Mouse (Mus musculus) brown adipose tissue, adult 24 weeks (tissue): Measurements from ENCODE around the gene Gnpat. TPM values are rescaled to one million over a fixed set of nuclear protein-coding genes. Genes with fewer than 3 reads are reported as not detected.

ENCODE experiments used
- H3K27ac ChIP-seq: fragments of 200-500 bp; replicated peaks from 2 replicates; pipeline ENCODE4 v1.5.1; 2012; ENCODE audit warnings: low read depth, mild to moderate bottlenecking, low read length
- H3K4me1 ChIP-seq: fragments of 200-500 bp; 2 replicates; pipeline ENCODE4 v1.6.1; 2012; ENCODE audit warnings: low read length, mixed read lengths; ENCODE audit not compliant: control insufficient read depth, insufficient read depth, insufficient read length
- H3K4me3 ChIP-seq: fragments of 200-500 bp; 2 replicates; pipeline ENCODE4 v1.5.1; 2012; ENCODE audit warnings: low read depth, mild to moderate bottlenecking, low read length, moderate library complexity; ENCODE audit not compliant: insufficient read depth
- polyA plus RNA-seq: library from polyadenylated mRNA; stranded (reverse); fragments of >200 nt; gene quantifications from 2 replicates; pipeline ENCODE4 v1.2.4, GENCODE M21; 2012; ENCODE audit not compliant: missing spikeins, insufficient read depth, insufficient read length

Gnpat gene
- polyA plus RNA-seq, 1 experiment, result 153 TPM

DNA sequence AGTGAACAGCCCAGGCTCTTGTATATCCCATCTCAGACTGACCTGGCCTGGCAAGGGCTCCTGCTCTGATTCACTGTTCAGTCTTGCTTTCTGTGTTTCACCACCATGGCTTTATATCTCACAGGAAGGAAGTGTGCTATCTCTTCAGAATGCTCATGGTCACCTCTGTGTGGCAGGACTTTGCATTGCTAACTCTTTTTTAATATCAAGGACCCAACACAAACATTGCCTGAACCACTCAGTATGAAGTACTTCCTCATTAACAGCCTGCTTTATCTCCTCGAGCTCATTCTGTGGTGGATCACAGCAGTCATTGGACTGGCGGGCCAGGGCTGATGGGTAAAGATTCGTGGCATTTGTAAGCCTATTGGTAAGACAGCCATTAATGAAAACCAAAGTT, 3.8 kb downstream of the Gnpat start:
- Histone ChIP-seq H3K4me3 (no peak overlapping the region), H3K4me1 (peaks cover 13% of the 10 kb centered on the region), H3K27ac (no peak overlapping the region)

DNA sequence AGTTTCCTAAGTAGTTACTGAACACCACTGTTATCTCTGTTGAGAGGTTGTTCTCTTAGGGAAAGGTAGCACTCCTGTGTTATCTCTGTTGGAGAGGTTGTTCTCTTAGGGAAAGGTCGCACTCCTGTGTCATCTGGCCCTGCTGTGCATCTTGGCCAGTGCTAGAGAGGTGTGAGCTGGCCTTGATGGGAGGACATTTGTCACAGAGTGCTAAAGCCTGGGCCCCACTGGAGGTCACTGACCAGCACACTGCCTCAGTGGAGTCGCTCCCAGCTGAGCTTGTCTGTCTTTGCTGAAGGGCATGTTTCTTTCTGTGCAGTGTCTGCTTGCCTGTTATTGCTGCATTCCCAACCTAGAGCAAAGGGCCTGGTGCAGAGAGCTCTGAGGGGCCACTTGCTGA, 4.3 kb downstream of the Gnpat start:
- no peak overlapping the region for H3K4me3 ChIP-seq
- H3K4me1 ChIP-seq, result peaks cover 13% of the 10 kb centered on the region
- H3K27ac ChIP-seq, result no peak overlapping the region

DNA sequence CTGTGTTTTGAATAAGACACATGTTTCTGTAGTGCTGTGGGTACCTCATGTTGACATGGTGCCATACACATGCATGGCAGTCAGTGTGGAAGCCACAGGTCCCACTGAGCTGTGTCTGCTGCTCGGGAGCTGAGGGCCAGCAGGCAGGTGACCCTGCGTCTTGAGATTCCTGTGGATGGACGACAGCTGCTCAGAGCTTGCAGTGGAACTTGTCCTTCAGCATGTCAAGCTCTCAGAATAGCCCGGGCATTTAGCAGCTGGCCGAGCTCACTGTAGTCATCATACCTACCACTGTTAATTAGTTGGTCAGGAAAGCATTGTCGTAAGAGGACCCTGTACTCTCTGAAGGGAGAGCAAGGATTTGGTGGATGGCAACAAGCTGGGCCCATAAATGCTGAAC, 6.9 kb downstream of the Gnpat start:
- H3K27ac ChIP-seq, result no peak overlapping the region
- H3K4me1 ChIP-seq, result peaks cover 17% of the 10 kb centered on the region
- H3K4me3 ChIP-seq, result no peak overlapping the region

DNA sequence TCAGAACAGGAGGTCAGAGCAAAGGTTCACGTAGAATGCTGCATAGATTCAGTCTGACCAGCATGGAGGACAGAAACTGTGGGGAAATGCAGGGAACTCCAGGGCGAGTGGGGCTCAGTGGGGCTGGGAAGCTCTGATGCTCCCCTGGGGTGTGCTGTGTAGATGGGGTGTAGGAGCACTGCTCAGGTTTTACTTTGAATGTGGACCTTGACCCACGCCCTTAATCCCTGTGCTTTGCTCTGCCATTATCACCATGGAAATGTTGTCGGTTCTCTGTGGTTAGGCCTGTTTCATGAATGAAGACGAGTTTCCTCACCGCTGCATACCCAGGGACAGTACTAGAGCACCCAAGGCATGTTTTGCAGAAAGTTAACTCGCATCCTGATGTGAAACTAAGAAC, 8.6 kb downstream of the Gnpat start:
- Histone ChIP-seq H3K27ac (no peak overlapping the region), H3K4me3 (no peak overlapping the region), H3K4me1 (peaks cover 19% of the 10 kb centered on the region)

DNA sequence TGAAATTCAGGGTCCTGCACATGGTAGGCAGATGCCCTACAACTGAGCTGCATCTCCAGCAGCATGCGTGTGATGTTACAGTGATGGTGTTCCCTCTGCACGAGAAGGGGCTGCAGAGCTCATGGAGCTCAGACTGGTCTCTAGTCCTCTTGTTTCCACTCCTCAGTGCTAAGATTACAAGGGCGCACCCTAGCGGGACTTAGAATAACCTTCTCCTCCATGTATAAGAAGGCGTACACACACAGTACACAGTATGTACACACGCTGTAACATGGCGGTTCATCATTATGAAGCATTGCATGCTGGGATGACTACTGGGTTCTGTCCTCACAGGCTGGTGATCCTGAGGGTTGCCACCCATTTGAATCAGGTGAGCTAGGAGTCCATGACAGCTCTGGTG, 9.2 kb downstream of the Gnpat start:
- H3K4me3 ChIP-seq, result no peak overlapping the region
- peaks cover 19% of the 10 kb centered on the region for H3K4me1 ChIP-seq
- H3K27ac ChIP-seq, result peak overlapping the region; percentile 60; the same call in 1 of the 2 replicates

DNA sequence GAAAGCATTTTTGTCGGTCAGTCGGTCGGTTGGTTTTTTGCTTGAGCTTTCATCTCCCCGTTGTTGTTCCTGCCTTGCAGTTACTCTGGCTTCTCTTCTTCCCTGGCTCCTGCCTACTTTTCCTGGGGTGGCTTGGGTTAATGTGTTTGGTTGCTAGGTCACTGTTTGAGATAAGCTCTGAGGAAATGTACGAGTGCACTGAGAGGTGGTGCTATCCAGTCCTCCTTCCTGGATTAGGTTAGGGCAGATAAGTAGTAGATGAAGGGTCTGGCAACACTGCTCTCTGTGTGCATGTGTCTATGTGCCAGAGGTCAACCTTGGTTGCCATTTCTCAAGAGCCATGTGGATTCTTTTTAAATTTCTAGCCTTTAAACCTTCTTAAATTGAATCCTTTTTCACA, 9.9 kb downstream of the Gnpat start:
- H3K4me3 ChIP-seq, result no peak overlapping the region
- peak overlapping the region; percentile 63 for H3K27ac ChIP-seq
- H3K4me1 ChIP-seq, result peaks cover 13% of the 10 kb centered on the region

DNA sequence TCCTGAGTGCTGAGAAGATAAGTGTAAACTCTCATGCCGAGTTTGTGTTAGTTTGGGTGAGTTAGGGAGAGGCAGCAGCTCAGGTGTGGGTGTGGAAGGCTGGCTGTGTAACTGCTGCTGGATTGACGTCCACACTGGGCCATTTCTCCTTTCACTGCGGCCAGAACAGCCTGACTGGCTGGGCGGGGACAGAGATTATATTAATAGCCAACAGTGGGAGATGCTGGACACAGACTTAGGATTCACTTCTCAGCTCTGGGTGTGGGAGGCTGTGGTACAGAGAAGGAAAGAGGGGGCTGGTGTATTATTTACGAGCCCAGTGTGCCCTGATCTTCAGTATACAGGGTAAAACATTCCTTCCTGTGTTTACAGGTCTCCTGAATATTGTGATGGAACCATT, 15.3 kb downstream of the Gnpat start:
- Histone ChIP-seq H3K4me3 (no peak overlapping the region), H3K27ac (no peak overlapping the region), H3K4me1 (0 out of 2 replicates have a peak, but pooled peaks cover 2% of the 10 kb centered on the region)

DNA sequence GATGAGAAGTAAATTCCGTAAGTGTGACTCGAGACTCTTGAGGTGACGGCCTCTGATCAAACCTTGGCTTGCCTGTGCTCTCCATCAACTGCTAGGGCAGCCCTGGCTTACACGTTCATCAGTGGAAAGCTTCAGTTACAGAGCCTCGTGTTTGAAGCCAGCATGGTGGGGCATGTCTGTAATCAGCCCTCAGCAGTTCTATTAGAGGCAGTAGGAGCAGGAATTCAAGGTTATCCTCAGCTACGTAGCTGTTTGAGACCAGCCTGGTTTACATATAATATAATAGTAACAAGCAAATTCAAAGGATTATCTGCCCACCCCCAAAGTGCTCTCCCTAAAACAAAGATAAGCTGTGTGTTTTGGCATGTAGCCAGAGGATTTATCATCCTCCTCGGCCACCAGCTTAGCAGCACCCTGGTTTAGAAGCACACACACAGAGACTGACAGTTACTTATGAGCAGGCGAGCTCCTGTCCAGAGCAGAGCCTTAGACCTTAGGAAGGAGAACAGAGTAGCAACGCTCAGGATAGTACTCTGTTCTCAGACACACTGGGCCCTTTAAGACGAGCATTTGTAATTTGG, 16.2 kb downstream of the Gnpat start:
- 0 out of 2 replicates have a peak, but pooled peaks cover 2% of the 10 kb centered on the region for H3K4me1 ChIP-seq
- H3K4me3 ChIP-seq, result no peak overlapping the region
- no peak overlapping the region for H3K27ac ChIP-seq

DNA sequence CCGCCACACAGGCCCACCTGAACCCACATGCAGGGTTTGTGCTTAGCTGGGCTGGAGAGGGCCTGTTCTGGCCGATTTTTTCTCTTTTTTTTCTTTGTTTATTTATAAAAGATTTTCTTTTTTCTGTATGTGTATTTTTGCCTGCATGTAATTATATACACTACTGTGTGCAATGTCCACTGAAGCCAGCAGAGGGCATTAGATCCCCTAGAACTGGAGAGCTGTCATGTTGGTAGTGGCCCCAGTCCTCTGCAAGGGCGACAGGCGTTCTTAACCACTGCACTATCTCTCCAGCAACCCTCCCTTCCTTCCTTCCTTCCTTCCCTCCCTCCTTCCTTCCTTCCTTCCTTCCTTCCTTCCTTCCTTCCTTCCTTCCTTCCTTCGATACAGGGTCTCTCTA, 25.6 kb downstream of the Gnpat start:
- Histone ChIP-seq H3K4me1 (peaks cover 4% of the 10 kb centered on the region; the same call in 1 of the 2 replicates), H3K27ac (no peak overlapping the region), H3K4me3 (no peak overlapping the region)

DNA sequence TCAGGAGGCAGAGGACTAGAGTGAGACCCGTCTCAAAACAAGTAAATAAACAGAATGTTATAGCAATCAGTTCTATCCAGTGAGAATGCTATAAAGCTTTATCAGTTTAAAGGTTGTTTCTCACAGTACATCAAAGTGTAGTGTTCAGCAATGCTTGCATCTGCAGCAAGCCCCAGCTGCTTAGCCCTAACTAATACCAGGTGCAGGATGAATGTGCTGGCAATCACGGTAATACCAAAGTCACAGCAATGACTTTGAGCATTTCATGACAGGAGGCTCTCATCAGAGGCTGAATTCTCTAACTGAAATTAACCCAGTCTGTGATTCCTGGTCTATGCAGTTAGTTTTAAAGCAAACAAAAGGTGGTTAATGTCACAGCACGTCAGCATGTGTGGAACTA, 29.8 kb downstream of the Gnpat start:
- Histone ChIP-seq H3K27ac (no peak overlapping the region), H3K4me1 (peaks cover 19% of the 10 kb centered on the region), H3K4me3 (no peak overlapping the region)

DNA sequence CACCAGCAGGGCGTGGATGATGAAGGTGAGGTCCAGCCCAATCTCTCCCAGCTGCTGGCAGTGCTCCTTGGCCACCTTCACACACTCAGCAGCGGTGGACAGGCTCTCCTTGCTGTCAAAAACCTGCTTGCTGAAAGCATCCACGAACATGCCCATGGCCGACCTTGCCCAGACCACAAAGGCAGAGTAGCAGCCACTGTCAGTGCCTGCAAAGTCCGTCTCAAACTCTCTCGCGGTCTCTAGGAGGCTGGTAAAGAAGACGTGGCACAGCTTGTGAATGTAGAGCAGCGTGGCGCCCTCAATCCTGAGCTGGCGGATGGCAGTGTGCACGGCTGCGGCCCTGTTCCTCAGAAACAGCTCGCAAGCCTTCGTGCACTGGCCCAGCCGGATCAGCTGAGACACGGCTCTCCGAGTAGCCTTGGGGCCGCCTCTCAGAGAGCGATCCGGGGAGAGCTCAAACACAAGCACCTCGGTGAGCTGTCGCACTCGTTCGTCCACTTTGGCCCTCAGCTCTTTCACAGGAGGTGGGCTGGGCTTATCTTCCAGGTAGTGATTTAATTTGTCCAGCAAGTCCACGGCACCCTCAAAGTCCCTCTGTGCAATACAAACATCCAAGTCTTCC, 33.3 kb downstream of the Gnpat start:
- H3K4me3 ChIP-seq, result peak overlapping the region; percentile 87
- H3K4me1 ChIP-seq, result peaks cover 21% of the 10 kb centered on the region
- peak overlapping the region; percentile 4; the same call in 1 of the 2 replicates for H3K27ac ChIP-seq

DNA sequence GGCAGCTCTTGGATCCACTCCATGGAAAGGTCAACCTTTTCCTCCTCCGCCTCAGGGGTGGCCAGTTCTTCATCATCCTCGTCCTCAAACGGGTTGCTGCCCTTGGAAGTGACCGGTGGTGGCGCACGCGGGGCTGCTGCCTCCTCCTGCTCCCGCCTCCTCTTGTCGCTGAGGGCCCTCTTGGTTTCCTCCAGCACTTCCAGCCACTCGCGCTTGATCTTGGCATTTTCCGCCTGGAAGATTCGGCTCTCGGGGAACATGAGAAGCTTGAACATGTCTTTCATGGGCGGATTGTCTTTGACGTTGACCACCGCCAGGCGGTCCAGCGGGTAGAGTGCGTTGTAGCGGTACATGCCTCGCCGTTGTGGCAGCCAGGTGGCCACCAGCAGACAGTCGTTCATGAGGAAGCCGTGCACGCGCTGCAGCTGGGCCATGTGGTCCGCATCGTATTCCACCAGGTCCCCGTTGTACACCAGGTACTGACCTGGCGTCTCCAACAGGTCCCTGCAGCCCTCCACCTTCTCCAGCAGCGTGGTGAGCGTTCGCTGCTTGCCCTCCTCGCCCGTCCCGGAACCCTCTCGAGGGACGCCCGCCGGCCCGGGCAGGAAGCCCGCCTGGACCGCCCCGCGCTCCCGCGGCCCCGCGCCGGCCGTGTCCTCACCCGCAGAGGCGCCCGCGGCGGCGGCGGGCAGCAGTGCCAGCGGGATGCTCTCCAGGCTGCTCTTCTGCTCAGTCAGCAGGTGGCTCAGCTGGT, 34.0 kb downstream of the Gnpat start:
- Histone ChIP-seq H3K4me1 (peaks cover 21% of the 10 kb centered on the region), H3K27ac (peak overlapping the region; percentile 76), H3K4me3 (peak overlapping the region; percentile 87)

DNA sequence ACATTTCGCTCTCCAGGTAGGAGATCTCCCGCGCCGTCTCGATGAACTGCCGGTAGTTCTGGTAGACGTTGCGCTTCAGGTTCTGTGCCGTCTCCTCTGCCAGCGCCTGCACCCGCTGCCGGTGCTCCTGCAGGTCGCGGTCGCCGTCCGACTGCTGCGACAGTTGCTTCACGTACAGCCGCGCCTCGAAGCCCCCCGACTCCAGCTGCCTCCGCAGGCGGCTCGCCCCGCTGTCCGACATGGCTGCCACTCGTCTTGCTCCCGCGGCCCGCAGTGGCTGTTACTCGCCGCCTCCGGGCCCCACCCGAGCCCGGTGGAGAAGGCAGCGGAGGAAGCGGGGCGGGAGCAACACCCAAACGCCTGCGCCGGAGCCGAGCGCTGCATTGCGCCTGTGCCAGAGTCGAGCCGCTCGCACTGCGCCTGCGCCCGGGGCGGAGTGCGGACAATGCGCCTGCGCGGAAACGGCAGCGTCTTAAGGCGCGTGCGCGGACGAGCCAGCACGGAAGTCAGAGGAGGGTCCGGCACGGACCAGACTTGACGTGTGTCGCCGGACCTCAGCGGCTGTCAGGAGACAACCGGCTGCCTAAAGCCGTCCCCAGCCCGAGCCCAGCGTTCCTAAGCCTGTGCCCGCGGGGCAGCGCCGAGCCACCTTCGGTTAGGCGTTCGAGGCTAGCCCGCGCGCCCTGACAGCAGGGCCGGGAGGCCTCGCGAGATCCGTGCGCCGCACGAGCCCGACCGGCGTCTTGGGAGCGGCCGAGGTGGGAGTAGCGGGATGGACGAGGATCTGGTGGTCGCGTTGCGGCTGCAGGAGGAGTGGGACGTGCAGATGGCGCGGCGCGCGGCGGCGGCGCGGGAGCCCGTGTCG, 34.8 kb downstream of the Gnpat start, which contains the start of the genes Exoc8 and Sprtn:
Gene Exoc8 (minus strand): TSS at position 320 of the 865 bp plus-strand sequence.
Gene Sprtn (plus strand): TSS at position 501 of the 865 bp plus-strand sequence.
- H3K4me1 ChIP-seq, result peaks cover 19% of the 10 kb centered on the region
- peak within 1 kb of the TSS; percentile 76 for H3K27ac ChIP-seq
- H3K4me3 ChIP-seq, result peak within 1 kb of the TSS; percentile 92

DNA sequence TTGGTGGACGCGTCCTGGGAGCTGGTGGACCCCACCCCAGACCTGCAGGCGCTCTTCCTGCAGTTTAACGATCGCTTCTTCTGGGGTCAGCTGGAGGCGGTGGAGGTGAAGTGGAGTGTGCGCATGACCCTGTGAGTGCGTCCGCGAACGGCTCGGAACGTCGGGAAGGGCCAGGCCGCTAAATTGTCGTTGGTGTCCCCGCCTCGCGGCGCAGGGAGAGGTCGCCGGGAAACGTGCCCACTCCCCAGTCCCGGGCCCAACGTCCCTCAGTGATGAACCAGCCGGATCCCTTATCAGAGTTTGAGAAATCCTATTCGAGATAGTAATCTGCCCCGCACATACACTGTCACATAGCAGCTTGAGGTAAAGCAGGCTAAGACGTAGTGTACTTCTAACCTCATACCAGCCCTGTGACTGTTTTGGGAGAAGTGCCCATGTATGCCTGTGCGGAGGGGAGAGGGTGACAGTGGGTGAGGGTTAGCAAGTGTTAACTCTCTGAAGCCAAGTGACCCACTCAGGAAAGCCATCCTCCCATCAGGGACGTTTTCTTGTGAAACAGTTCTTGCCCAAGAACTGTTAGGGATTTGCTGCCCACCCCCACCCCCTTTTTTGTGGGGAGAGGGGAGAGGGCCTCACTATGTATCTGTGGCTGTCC, 35.5 kb downstream of the Gnpat start:
- peak overlapping the region; percentile 66 for H3K27ac ChIP-seq
- peak overlapping the region; percentile 92 for H3K4me3 ChIP-seq
- peaks cover 21% of the 10 kb centered on the region for H3K4me1 ChIP-seq
